Mouse (Mus musculus) C2C12 (cell line): ENCODE measurements around the gene Espl1.

Source experiments
- CEBPB ChIP-seq: IDR thresholded peaks from one replicate; pipeline ENCODE4 v1.6.1; 2011; ENCODE audit warnings: low read depth, mild to moderate bottlenecking, control low read depth, moderate library complexity
- CTCF ChIP-seq: IDR thresholded peaks from one replicate; pipeline ENCODE4 v1.5.1; 2011; ENCODE audit not compliant: control insufficient read depth, insufficient read depth, insufficient read length
- MYOD1 ChIP-seq: IDR thresholded peaks from one replicate; pipeline ENCODE4 v1.6.1; 2011; ENCODE audit warnings: low read depth; ENCODE audit not compliant: control insufficient read depth, insufficient read length
- MYOG ChIP-seq: IDR thresholded peaks from one replicate; pipeline ENCODE4 v1.6.1; 2011; ENCODE audit not compliant: control insufficient read depth, insufficient read length; ENCODE audit errors: extremely low read depth
- USF1 ChIP-seq: IDR thresholded peaks from one replicate; pipeline ENCODE4 v1.6.1; 2011; ENCODE audit warnings: low read depth, mild to moderate bottlenecking, control low read depth, moderate library complexity

DNA sequence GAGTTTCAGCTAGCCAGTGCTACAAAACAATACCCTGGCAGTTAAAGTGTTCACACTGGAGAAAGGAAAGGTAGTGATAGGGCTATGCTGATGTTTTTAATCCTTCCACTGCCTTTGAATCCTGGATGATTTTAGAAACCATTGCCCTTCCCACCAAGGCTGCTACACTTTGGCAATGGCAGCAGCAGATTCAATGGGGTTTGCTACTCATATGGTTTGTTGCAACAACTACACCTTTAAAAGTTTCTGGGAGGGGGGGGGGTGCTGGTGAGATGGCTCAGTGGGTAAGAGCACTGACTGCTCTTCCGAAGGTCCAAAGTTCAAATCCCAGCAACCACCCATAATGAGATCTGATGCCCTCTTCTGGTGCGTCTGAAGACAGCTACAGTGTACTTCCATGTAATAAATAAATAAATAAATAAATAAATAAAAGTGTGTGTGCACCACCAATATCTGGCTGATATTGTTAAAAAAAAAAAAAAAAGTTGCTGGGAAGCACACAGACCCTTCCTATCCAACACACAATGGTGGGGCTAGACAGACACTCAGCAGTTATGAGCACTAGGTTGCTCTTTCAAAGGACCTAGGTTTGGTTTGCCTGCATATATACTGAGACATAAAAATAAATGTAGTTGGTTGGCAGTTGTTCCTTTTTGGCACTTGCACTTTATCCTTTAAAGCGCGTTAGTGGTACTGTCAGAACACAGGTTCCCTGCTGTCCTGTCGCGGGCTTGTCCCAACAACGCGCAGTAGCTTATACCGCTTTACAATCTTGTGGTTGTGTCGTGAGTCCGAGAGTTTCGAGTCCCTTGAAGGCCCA, 28.8 kb downstream of the Espl1 start:
- TF ChIP-seq CTCF, result no peak
- TF ChIP-seq MYOG, result no peak
- no peak for TF ChIP-seq USF1
- no peak for TF ChIP-seq CEBPB
- no peak for TF ChIP-seq MYOD1
